Mouse (Mus musculus): ENCODE results near the gene Atxn1.

DNA sequence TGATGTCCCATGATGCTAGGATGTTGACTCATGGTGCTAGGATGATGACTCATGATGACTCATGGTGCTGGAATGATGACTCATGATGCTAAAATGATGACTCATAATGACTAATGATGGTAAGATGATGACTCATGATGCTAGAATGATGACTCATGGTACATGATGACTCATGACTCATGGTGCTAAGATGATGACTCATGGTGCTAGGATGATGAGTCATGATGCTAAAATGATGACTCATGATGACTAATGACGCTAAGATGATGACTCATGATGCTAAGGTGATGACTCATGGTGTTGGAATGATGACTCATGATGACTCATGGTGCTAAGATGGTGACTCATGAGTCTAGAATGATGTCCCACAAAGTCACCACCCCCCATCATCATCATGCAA lies 341.0 kb downstream of the Atxn1 start:
- TF ChIP-seq CTCF (IDR thresholded peaks at IDR 0.05; ENCODE audit: extremely low read depth, insufficient read length, insufficient replicate concordance, low read depth, low read length) (no peak), POLR2A (IDR thresholded peaks at IDR 0.05; ENCODE audit: low read depth, low read length) (no peak)
